Mouse (Mus musculus) forebrain, embryonic 14.5 days (tissue): ENCODE measurements around the gene Slc25a16. TPM values are rescaled to one million over a fixed set of nuclear protein-coding genes. Genes with fewer than 3 reads are reported as not detected.

Experiments used
- ATAC-seq: fragments of 200-750 bp; cut with Nextera tagmentation; 2 replicates; pipeline ENCODE4 v1.8.0; 2017; ENCODE audit warnings: mild to moderate bottlenecking, moderate library complexity
- DNase-seq: peaks from one replicate; pipeline ENCODE4 v3.0.0-alpha.2; 2015; ENCODE audit warnings: low spot score
- H3K27ac ChIP-seq: fragments of 300-500 bp; sonication (generic); 2 replicates; pipeline ENCODE4 v1.5.1; 2014; ENCODE audit warnings: low read depth, mild to moderate bottlenecking, control low read depth, low read length, moderate library complexity
- H3K27me3 ChIP-seq: fragments of 300-500 bp; sonication (generic); replicated peaks from 2 replicates; pipeline ENCODE4 v1.6.1; 2014; ENCODE audit warnings: low read length, control low read depth, mixed read lengths; ENCODE audit not compliant: control insufficient read depth, insufficient read depth
- H3K36me3 ChIP-seq: fragments of 300-500 bp; sonication (generic); 2 replicates; pipeline ENCODE4 v1.6.1; 2014; ENCODE audit warnings: low read length, control low read depth; ENCODE audit not compliant: control insufficient read depth, insufficient read depth
- H3K4me1 ChIP-seq: fragments of 300-500 bp; sonication (generic); 2 replicates; pipeline ENCODE4 v1.6.1; 2014; ENCODE audit warnings: antibody characterized with exemption, low read length, control low read depth; ENCODE audit not compliant: control insufficient read depth, insufficient read depth
- H3K4me2 ChIP-seq: fragments of 300-500 bp; sonication (generic); 2 replicates; pipeline ENCODE4 v1.6.1; 2014; ENCODE audit warnings: mild to moderate bottlenecking, control low read depth, low read length
- H3K4me3 ChIP-seq: fragments of 300-500 bp; sonication (generic); 2 replicates; pipeline ENCODE4 v1.5.1; 2014; ENCODE audit warnings: low read depth, low read length, control low read depth
- H3K9ac ChIP-seq: fragments of 300-500 bp; sonication (generic); 2 replicates; pipeline ENCODE4 v1.6.1; 2014; ENCODE audit warnings: mild to moderate bottlenecking, low read length, control low read depth, moderate library complexity
- H3K9me3 ChIP-seq: fragments of 300-500 bp; sonication (generic); replicated peaks from 2 replicates; pipeline ENCODE4 v1.6.1; 2016; ENCODE audit warnings: low read length, control low read depth, mixed read lengths; ENCODE audit not compliant: control insufficient read depth
- WGBS: fragments of 180-500 bp; shearing (Covaris S2); extraction: QIAGEN DNeasy Blood & Tissue Kit; methylation state at CpG from one replicate; pipeline ENCODE4 v1.1.7; 2014; 5-methylcytosine and 5-hydroxymethylcytosine counted together
- polyA plus RNA-seq: library from polyadenylated mRNA; unstranded; fragments of >200 nt; fragmentation: Nextera tagmentation; extraction: Ambion mirVana; gene quantifications from 2 replicates; pipeline ENCODE4 v1.2.1, GENCODE M21; 2014

Gene Slc25a16
- polyA plus RNA-seq, 1 experiment from 2014 or later: 17.1 TPM

- Histone ChIP-seq H3K27ac (no peak overlapping the region), H3K36me3 (no peaks in the 10 kb centered on the region), H3K4me3 (no peak overlapping the region), H3K4me1 (peaks cover 6% of the 10 kb centered on the region; the same call in 1 of the 2 replicates), H3K27me3 (no peaks in the 10 kb centered on the region), H3K4me2 (no peak overlapping the region), H3K9me3 (no peaks in the 10 kb centered on the region), H3K9ac (no peak overlapping the region)
- no peak for ATAC-seq
- no peak for DNase-seq
- 87% methylated on average over 3 of the region's 3 CpGs for WGBS
Measured at GRCm38 (mm10) chr10:62918985-62919384, 1.4 kb upstream of the Slc25a16 start.

DNA sequence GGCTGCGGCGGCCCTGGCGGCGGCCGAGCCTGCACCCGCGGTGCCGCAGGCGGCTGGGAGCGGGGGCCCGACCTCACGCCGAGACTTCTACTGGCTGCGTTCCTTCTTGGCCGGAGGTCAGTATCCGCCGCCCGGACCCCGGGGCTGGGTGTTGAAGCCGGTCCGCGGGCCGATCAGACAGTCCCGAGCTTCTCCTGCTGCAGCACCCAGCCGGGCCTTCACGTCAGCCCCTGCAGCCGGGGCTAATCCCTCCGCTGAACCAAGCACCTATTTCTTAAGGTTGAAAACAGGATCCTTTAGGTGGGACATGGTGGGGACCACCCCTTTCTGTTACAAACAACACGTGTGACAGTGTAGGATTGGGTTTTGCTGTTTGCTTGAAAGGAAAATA lies 328 bp downstream of the Slc25a16 start:
- Histone ChIP-seq H3K27ac (peak overlapping the region; percentile 76), H3K4me1 (peaks cover 6% of the 10 kb centered on the region; the same call in 1 of the 2 replicates), H3K27me3 (no peaks in the 10 kb centered on the region), H3K4me2 (peak overlapping the region; percentile 93), H3K9me3 (no peaks in the 10 kb centered on the region), H3K36me3 (no peaks in the 10 kb centered on the region), H3K4me3 (peak overlapping the region; percentile 98), H3K9ac (peak overlapping the region; percentile 95)
- under 1% methylated on average over 19 of the region's 29 CpGs for WGBS
- ATAC-seq (peak; percentile 59), DNase-seq (no peak)

DNA sequence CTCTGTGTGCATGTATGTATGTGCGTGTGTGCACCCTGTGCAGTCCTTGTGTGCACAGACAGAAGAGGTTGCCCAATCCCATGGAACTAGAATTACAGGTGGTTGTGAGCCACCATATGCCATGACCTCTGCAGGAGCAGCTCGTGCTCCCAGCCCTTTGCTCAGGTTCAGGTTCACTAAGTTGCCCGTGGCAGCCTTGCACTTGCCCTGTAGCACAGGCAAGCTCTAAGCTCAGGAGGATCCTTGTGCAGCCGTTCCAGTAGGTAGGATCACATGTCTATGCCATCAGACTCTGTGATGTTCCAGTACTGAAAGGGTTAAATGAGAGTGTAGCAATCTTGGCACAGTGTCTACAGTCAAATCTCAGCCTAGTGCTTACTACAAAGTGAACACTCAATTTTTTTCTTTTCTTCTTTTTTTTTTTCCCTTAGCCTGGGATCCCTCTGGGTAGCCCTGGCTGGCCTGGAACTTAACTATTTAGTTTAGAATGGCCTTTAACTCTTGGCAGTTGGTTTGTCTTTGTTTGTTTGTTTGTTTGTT lies 3.7 kb downstream of the Slc25a16 start:
- H3K27ac ChIP-seq: no peak overlapping the region
- H3K27me3 ChIP-seq: no peaks in the 10 kb centered on the region
- DNase-seq (peak; percentile 40), ATAC-seq (no peak)
- H3K4me1 ChIP-seq: peaks cover 6% of the 10 kb centered on the region; the same call in 1 of the 2 replicates
- H3K4me3 ChIP-seq: no peak overlapping the region
- no peak overlapping the region for H3K9ac ChIP-seq
- 86% methylated on average over 4 of the region's 4 CpGs for WGBS
- H3K4me2 ChIP-seq: no peak overlapping the region
- peaks cover 10% of the 10 kb centered on the region for H3K36me3 ChIP-seq
- no peaks in the 10 kb centered on the region for H3K9me3 ChIP-seq

- ATAC-seq (no peak), DNase-seq (no peak)
- H3K9ac ChIP-seq: no peak overlapping the region
- H3K4me2 ChIP-seq: no peak overlapping the region
- no peaks in the 10 kb centered on the region for H3K9me3 ChIP-seq
- no peaks in the 10 kb centered on the region for H3K27me3 ChIP-seq
- peaks cover 58% of the 10 kb centered on the region for H3K36me3 ChIP-seq
- 93% methylated on average over 1 of the region's 1 CpGs for WGBS
- H3K27ac ChIP-seq: no peak overlapping the region
- H3K4me1 ChIP-seq: no peaks in the 10 kb centered on the region
- no peak overlapping the region for H3K4me3 ChIP-seq
Measured at GRCm38 (mm10) chr10:62932381-62932780, 11.9 kb downstream of the Slc25a16 start.

DNA sequence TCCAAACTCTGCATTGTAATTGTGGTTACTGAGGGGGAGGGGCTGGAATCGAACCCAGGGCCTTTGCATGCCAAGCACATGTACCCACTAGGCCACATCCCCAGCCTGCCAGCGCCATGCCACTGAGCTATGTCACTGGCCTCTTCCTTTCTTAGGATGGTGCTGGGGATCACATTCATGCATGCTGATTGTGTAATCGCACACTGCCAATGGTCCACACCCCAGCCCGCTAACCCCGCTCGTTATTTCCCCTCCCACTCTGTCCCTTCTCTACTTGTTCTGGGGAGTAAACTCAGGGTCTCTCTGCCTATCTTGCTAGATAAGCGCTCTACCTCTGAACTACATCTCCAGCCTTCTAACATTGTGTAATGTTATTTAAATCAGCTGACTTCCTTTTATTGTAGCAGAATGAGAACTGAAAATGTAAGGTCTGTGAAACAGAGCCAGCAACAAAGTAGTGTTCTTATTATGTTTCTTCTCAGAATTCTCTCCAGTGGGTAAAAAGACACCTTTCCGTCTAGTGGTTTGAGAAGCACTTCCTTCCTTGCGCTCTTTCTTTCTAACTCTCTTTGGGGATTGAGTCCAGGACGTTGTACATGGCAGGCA lies 24.6 kb downstream of the Slc25a16 start:
- Histone ChIP-seq H3K27me3 (no peaks in the 10 kb centered on the region), H3K4me2 (no peak overlapping the region), H3K27ac (no peak overlapping the region), H3K4me1 (no peaks in the 10 kb centered on the region), H3K9me3 (no peaks in the 10 kb centered on the region), H3K9ac (no peak overlapping the region), H3K36me3 (peaks cover 39% of the 10 kb centered on the region), H3K4me3 (no peak overlapping the region)
- no peak for ATAC-seq
- DNase-seq: no peak
- WGBS: 86% methylated on average over 10 of the region's 10 CpGs

- Histone ChIP-seq H3K27ac (peak within 1 kb of the TSS; percentile 85), H3K36me3 (peaks cover 37% of the 10 kb centered on the region), H3K9me3 (no peaks in the 10 kb centered on the region), H3K9ac (peak within 1 kb of the TSS; percentile 84), H3K27me3 (no peaks in the 10 kb centered on the region), H3K4me1 (no peaks in the 10 kb centered on the region), H3K4me2 (peak within 1 kb of the TSS; percentile 65), H3K4me3 (peak within 1 kb of the TSS; percentile 68)
- peak; percentile 93 for DNase-seq
- WGBS: under 1% methylated on average over 65 of the region's 68 CpGs
- ATAC-seq: peak; percentile 95
Measured at GRCm38 (mm10) chr10:62946738-62947471, 26.5 kb downstream of the Slc25a16 start, which contains the start of gene Dna2. Gene Dna2, plus strand, starts transcription at chr10:62947026.

DNA sequence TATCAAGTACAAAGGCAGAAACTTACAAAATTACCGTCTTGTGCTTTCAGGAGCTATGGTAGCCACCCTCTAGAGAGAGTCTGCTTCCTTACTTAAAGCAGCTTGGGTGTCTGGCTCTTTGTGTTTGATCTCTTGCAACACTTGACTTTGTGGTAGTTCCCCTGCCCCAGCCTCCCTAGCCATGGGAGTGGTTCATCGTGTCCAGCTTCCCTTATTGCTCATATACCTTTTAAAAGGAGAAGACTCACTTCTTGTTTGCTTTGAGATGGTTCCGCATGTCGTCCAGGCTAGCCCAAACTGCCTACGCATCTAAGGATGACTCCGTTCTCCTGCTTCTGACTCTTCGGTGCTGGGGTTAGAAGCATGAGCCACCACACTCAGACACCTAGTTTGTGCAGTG lies 28.1 kb downstream of the Slc25a16 start:
- ATAC-seq (no peak), DNase-seq (no peak)
- Histone ChIP-seq H3K36me3 (peaks cover 23% of the 10 kb centered on the region), H3K9me3 (no peaks in the 10 kb centered on the region), H3K4me1 (no peaks in the 10 kb centered on the region), H3K27me3 (no peaks in the 10 kb centered on the region), H3K9ac (no peak overlapping the region), H3K4me2 (no peak overlapping the region), H3K4me3 (no peak overlapping the region), H3K27ac (no peak overlapping the region)
- 95% methylated on average over 7 of the region's 7 CpGs for WGBS

DNA sequence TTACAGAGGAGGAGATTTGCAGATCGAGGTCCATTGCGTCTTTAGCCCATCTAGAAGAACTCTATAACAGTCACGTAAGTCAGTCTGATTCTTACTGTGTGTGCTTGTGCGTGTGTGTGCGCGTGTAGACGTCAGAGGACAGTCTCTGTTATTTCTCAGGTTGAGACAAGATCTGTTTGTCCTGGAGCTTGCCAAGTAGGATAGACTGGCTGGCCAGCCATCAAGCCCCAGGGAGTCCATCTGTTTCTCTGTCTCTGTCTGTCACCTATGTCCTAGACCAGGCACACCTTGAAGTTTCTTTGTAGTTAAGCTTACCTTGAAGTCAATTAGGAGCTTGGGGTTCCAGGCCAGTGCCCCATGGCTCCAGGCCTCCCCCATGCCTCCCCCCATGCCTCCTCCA lies 43.5 kb downstream of the Slc25a16 start:
- peaks cover 83% of the 10 kb centered on the region for H3K36me3 ChIP-seq
- ATAC-seq: no peak

GRCm38 (mm10) chr10:62965796-62966195 lies 45.4 kb downstream of the Slc25a16 start:
- no peak overlapping the region for H3K4me3 ChIP-seq
- no peaks in the 10 kb centered on the region for H3K27me3 ChIP-seq
- no peak overlapping the region for H3K27ac ChIP-seq
- H3K4me1 ChIP-seq: no peaks in the 10 kb centered on the region
- H3K4me2 ChIP-seq: no peak overlapping the region
- no peak for DNase-seq
- 95% methylated on average over 11 of the region's 11 CpGs for whole genome bisulfite sequencing
- H3K9me3 ChIP-seq: no peaks in the 10 kb centered on the region
- ATAC-seq: no peak
- H3K9ac ChIP-seq: no peak overlapping the region
- peaks cover 81% of the 10 kb centered on the region for H3K36me3 ChIP-seq

More for the DNA sequence above, 43.5 kb downstream of the Slc25a16 start:
- no peak for DNase-seq
- WGBS: 97% methylated on average over 7 of the region's 7 CpGs
- Histone ChIP-seq H3K27ac (no peak overlapping the region), H3K4me2 (no peak overlapping the region), H3K4me1 (no peaks in the 10 kb centered on the region), H3K9ac (no peak overlapping the region), H3K4me3 (no peak overlapping the region), H3K27me3 (no peaks in the 10 kb centered on the region), H3K9me3 (no peaks in the 10 kb centered on the region)
